Mouse (Mus musculus): ENCODE measurements around the gene Zfp978. TPM values are rescaled to one million over a fixed set of nuclear protein-coding genes. Genes with fewer than 3 reads are reported as not detected.
"Not testable (repeated sequence)": the region's sequence is repeated elsewhere in the genome, so short reads cannot be mapped to it uniquely, and the experiment has no call there.

Gene Zfp978
- polyA plus RNA-seq, 1 experiment from 2014 or later, result not detected

GRCm38 (mm10) chr4:147421316-147421715 lies 60.2 kb downstream of the Zfp978 start:
- H3K9ac ChIP-seq (replicated peaks); H3K4me1 ChIP-seq; H3K4me3 ChIP-seq; ATAC-seq (replicated peaks); H3K27me3 ChIP-seq; H3K4me2 ChIP-seq (replicated peaks); H3K36me3 ChIP-seq; H3K27ac ChIP-seq (replicated peaks): not testable (repeated sequence)
- H3K9me3 ChIP-seq, result peaks cover 67% of the 10 kb centered on the region
- 30% methylated on average over 1 of the region's 1 CpGs for WGBS

GRCm38 (mm10) chr4:147423140-147423539 lies 62.0 kb downstream of the Zfp978 start:
- peaks cover 60% of the 10 kb centered on the region for H3K9me3 ChIP-seq
- H3K36me3 ChIP-seq, result no peaks in the 10 kb centered on the region
- peak; percentile 29; the same call in 1 of the 2 replicates for ATAC-seq (replicated peaks)
- H3K4me1 ChIP-seq, result no peaks in the 10 kb centered on the region
- no peak overlapping the region for H3K4me2 ChIP-seq (replicated peaks)
- no peak overlapping the region for H3K4me3 ChIP-seq
- no peaks in the 10 kb centered on the region for H3K27me3 ChIP-seq
- no peak overlapping the region for H3K27ac ChIP-seq (replicated peaks)
- WGBS, result 49% methylated on average over 3 of the region's 3 CpGs
- no peak overlapping the region for H3K9ac ChIP-seq (replicated peaks)

DNA sequence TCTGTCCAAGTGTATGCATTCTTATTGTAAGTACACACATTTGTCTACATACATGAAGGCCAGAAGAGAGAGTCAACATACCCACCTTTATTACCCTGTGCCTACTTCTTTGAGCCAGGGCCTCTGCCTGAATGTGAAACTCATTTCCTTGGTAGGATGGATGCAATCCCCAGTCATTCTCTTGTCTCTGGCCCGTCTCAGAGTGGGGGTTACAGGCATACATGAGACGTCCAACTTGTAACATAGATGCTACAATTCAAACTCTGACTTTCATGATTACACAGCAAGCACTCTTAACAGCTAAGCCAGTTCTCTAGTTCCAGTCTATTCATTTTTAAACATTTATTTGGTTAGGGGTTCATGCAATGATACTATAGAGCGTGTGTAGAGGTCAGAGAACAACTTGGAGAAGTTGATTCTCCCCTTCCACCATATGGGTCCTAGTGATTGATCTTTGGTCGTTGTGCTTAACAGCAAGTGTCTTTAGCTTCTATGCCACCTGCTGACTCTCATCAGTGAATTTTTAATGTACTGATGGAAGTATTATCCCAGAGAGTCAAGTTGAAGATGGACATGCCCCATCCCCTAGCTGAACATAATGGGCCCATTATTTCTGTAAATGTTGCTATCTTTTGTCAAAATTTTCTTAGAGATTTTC lies 62.7 kb downstream of the Zfp978 start:
- Histone ChIP-seq H3K27me3 (no peaks in the 10 kb centered on the region), H3K4me1 (no peaks in the 10 kb centered on the region), H3K9me3 (peaks cover 65% of the 10 kb centered on the region), H3K4me2 (replicated peaks) (no peak overlapping the region), H3K27ac (replicated peaks) (no peak overlapping the region), H3K4me3 (no peak overlapping the region), H3K36me3 (no peaks in the 10 kb centered on the region), H3K9ac (replicated peaks) (no peak overlapping the region)
- ATAC-seq (replicated peaks), result peak; percentile 11; the same call in 1 of the 2 replicates
- WGBS, result 59% methylated on average over 4 of the region's 4 CpGs

GRCm38 (mm10) chr4:147424404-147424803 lies 63.3 kb downstream of the Zfp978 start:
- H3K27me3 ChIP-seq; H3K9ac ChIP-seq (replicated peaks); H3K27ac ChIP-seq (replicated peaks); H3K4me2 ChIP-seq (replicated peaks); H3K4me3 ChIP-seq; ATAC-seq (replicated peaks); H3K4me1 ChIP-seq; H3K36me3 ChIP-seq: not testable (repeated sequence)
- WGBS, result 51% methylated on average over 3 of the region's 3 CpGs
- peaks cover 66% of the 10 kb centered on the region for H3K9me3 ChIP-seq

GRCm38 (mm10) chr4:147425615-147426347 lies 64.7 kb downstream of the Zfp978 start:
- not testable (repeated sequence) for H3K4me1 ChIP-seq; H3K4me2 ChIP-seq (replicated peaks); H3K36me3 ChIP-seq; ATAC-seq (replicated peaks); H3K9ac ChIP-seq (replicated peaks); H3K4me3 ChIP-seq; H3K27ac ChIP-seq (replicated peaks); H3K27me3 ChIP-seq
- WGBS, result 58% methylated on average over 5 of the region's 5 CpGs
- H3K9me3 ChIP-seq, result peaks cover 68% of the 10 kb centered on the region

DNA sequence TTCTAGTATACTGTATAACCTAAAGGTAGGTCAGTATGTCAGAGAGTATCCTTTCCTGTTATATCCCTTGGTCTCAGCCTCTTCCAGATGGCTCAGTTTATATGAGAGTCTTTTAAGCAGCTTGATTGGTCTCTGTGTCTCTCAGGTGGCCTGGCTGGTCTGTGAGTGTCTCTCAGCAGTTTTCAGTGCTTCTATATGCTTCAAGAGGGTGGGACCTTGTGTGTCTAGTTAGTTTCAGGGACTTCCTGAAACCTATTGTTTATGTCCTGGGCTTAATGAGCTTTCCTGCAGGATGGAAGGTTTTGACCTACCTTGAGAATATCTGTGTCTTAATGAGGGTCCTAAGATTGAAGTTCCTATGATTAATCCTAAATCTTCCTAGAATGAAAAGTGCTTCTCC lies 69.5 kb downstream of the Zfp978 start:
- Histone ChIP-seq H3K27ac (replicated peaks) (no peak overlapping the region), H3K27me3 (no peaks in the 10 kb centered on the region), H3K4me2 (replicated peaks) (no peak overlapping the region), H3K36me3 (no peaks in the 10 kb centered on the region), H3K4me3 (no peak overlapping the region), H3K4me1 (no peaks in the 10 kb centered on the region), H3K9me3 (peaks cover 51% of the 10 kb centered on the region), H3K9ac (replicated peaks) (no peak overlapping the region)
- no peak for ATAC-seq (replicated peaks)

GRCm38 (mm10) chr4:147431696-147432442 lies 70.8 kb downstream of the Zfp978 start:
- H3K9me3 ChIP-seq, result peaks cover 52% of the 10 kb centered on the region
- H3K36me3 ChIP-seq; H3K27ac ChIP-seq (replicated peaks); H3K4me2 ChIP-seq (replicated peaks); H3K27me3 ChIP-seq; H3K4me1 ChIP-seq; H3K9ac ChIP-seq (replicated peaks); H3K4me3 ChIP-seq: not testable (repeated sequence)
- peak; percentile 52 for ATAC-seq (replicated peaks)
- WGBS, result 74% methylated on average over 3 of the region's 3 CpGs

DNA sequence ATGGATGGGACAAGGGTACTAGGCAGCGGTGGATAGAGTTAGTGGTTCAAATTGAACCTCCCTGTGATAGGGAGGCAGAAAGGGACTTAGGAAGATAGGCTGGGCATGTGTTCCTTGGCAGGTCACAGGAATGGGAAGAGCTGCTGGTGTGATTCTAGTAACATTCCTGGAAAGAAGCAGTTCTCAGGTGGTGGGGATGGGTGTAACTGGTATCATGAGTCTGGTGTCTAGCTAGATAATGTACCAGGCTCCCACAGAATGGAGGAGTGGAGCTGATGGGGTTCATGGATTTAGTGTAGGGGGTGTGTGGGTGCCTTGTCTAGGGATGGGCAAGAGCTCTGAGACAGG lies 71.3 kb downstream of the Zfp978 start:
- Histone ChIP-seq H3K9me3 (peaks cover 55% of the 10 kb centered on the region), H3K4me2 (replicated peaks) (no peak overlapping the region)

DNA sequence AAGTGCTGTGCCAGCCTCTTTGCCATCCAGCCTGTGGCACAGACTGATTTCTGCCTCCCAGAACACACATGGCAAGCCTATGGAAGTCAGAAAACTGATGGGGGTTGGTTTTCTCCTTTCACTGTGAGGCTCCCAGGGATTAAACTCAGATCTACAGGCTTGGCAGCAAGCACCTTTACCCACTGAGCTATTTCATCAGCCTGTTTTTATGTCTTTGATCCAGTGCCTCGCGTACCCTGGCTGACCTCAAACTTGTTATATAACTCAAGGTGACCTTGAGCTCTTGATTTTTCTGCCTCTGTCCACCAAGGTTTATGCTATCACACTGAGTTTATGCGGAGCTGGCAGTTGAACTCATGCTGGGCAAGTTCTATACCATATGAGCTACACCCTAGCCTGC lies 71.9 kb downstream of the Zfp978 start:
- no peaks in the 10 kb centered on the region for H3K36me3 ChIP-seq
- ATAC-seq (replicated peaks), result no peak
- no peak overlapping the region for H3K27ac ChIP-seq (replicated peaks)
- H3K4me1 ChIP-seq, result no peaks in the 10 kb centered on the region
- H3K4me2 ChIP-seq (replicated peaks), result no peak overlapping the region
- 38% methylated on average over 3 of the region's 3 CpGs for WGBS
- no peak overlapping the region for H3K9ac ChIP-seq (replicated peaks)
- no peak overlapping the region for H3K4me3 ChIP-seq
- H3K9me3 ChIP-seq, result peaks cover 56% of the 10 kb centered on the region
- H3K27me3 ChIP-seq, result no peaks in the 10 kb centered on the region

More for the DNA sequence above, 71.3 kb downstream of the Zfp978 start:
- Histone ChIP-seq H3K4me1 (no peaks in the 10 kb centered on the region), H3K9ac (replicated peaks) (no peak overlapping the region), H3K36me3 (no peaks in the 10 kb centered on the region), H3K4me3 (no peak overlapping the region), H3K27me3 (no peaks in the 10 kb centered on the region), H3K27ac (replicated peaks) (no peak overlapping the region)
- ATAC-seq (replicated peaks), result peak; percentile 36
- WGBS, result 89% methylated on average over 1 of the region's 1 CpGs

DNA sequence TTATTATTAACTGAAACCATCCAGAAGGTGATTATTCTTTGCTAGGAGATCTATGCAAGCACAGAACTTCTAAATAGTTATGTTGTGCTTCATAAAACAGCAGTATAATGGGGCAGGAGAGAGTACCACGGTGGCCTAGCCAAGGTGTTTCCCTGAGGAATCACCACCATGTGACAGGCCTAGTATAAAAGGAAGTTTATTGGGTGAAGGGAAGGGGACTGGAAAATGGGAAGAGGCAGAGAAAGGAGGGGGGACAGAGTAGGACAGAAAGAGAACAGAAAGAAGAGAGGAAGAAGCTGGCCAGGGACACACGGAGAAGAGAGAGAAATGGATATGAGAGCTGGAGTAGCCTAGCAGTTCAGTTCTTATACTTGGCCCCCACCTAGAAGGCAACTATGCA lies 72.8 kb downstream of the Zfp978 start:
- 0 out of 2 replicates have a peak, but pooled peaks have one; percentile 11 for ATAC-seq (replicated peaks)
- Histone ChIP-seq H3K9me3 (peaks cover 54% of the 10 kb centered on the region), H3K4me1 (no peaks in the 10 kb centered on the region), H3K4me2 (replicated peaks) (no peak overlapping the region), H3K36me3 (no peaks in the 10 kb centered on the region), H3K4me3 (no peak overlapping the region), H3K27ac (replicated peaks) (no peak overlapping the region), H3K9ac (replicated peaks) (no peak overlapping the region), H3K27me3 (no peaks in the 10 kb centered on the region)
- WGBS, result 46% methylated on average over 2 of the region's 2 CpGs
